Mouse (Mus musculus): ENCODE data around the gene AL732309.1. TPM values are rescaled to one million over a fixed set of nuclear protein-coding genes. Genes with fewer than 3 reads are reported as not detected.

The AL732309.1 gene
- total RNA-seq, 2 experiments from 2014 or later: 1.2 to 2.2 TPM

GRCm38 (mm10) chr2:25241438-25241775, 5.3 kb downstream of the AL732309.1 start:
- DNase-seq: no peak
- intact Hi-C loops (cut with DNase I): no loop called here

GRCm38 (mm10) chr2:25240723-25241437, 5.8 kb downstream of the AL732309.1 start:
- intact Hi-C loops (cut with DNase I): no loop called here

GRCm38 (mm10) chr2:25240310-25240709, 6.4 kb downstream of the AL732309.1 start:
- intact Hi-C loops (cut with DNase I): no loop called here
- DNase-seq: no peak

More at GRCm38 (mm10) chr2:25240723-25241437, 5.8 kb downstream of the AL732309.1 start:
- peak in 1 of 2 experiments; percentile 56 for DNase-seq

GRCm38 (mm10) chr2:25239766-25240165, 6.9 kb downstream of the AL732309.1 start:
- no peak for DNase-seq
- intact Hi-C loops (cut with DNase I): no loop called here

GRCm38 (mm10) chr2:25238106-25238505, 8.6 kb downstream of the AL732309.1 start:
- intact Hi-C loops (cut with DNase I): no loop called here
- no peak for DNase-seq

GRCm38 (mm10) chr2:25237522-25237921, 9.1 kb downstream of the AL732309.1 start:
- intact Hi-C loops (cut with DNase I): no loop called here
- no peak for DNase-seq

- intact Hi-C loops (cut with DNase I): no loop called here
- DNase-seq: no peak
Observed at GRCm38 (mm10) chr2:25236614-25237013, 10.0 kb downstream of the AL732309.1 start, which contains the start of gene Rnf224. TSS of gene Rnf224 (minus strand) at chr2:25236787.

GRCm38 (mm10) chr2:25234551-25235220, 12.0 kb downstream of the AL732309.1 start:
- intact Hi-C loops (cut with DNase I): no loop called here
- DNase-seq: no peak

GRCm38 (mm10) chr2:25234050-25234449, 12.6 kb downstream of the AL732309.1 start, which contains the start of gene Slc34a3:
TSS of gene Slc34a3 (minus strand) at chr2:25234364.
- intact Hi-C loops (cut with DNase I): no loop called here
- DNase-seq: no peak

GRCm38 (mm10) chr2:25233421-25233820, 13.2 kb downstream of the AL732309.1 start:
- intact Hi-C loops (cut with DNase I): no loop called here
- no peak for DNase-seq

GRCm38 (mm10) chr2:25231038-25231437, 15.6 kb downstream of the AL732309.1 start:
- no peak for DNase-seq
- intact Hi-C loops (cut with DNase I): no loop called here

GRCm38 (mm10) chr2:25230581-25230980, 16.1 kb downstream of the AL732309.1 start:
- intact Hi-C loops (cut with DNase I): no loop called here
- DNase-seq: no peak

- DNase-seq: no peak
- intact Hi-C loops (cut with DNase I): loop anchor here (2.0 to 5.0 kb wide), 3 partner anchors 25 to 103 kb away; partner anchors contain the start of gene Tmem203
Observed at GRCm38 (mm10) chr2:25229582-25229981, 17.1 kb downstream of the AL732309.1 start.

- DNase-seq: no peak
Observed at GRCm38 (mm10) chr2:25228995-25229530, 17.6 kb downstream of the AL732309.1 start.

GRCm38 (mm10) chr2:25228431-25228889, 18.2 kb downstream of the AL732309.1 start:
- DNase-seq: peak; percentile 85 to 88
- intact Hi-C loops (cut with DNase I): loop anchor here (1.0 to 5.0 kb wide), 5 partner anchors 26 to 102 kb away; partner anchors contain the start of gene Tmem203

More at GRCm38 (mm10) chr2:25228995-25229530, 17.6 kb downstream of the AL732309.1 start:
- intact Hi-C loops (cut with DNase I): loop anchor here (1.0 to 5.0 kb wide), 5 partner anchors 26 to 102 kb away; partner anchors contain the start of gene Tmem203

- no peak for DNase-seq
- intact Hi-C loops (cut with DNase I): loop anchor here (5.0 kb wide), 1 partner anchor 65 kb away; no protein-coding TSS in a partner anchor
Observed at GRCm38 (mm10) chr2:25227406-25227805, 19.3 kb downstream of the AL732309.1 start.

- DNase-seq: no peak
Observed at GRCm38 (mm10) chr2:25226864-25227263, 19.8 kb downstream of the AL732309.1 start.

GRCm38 (mm10) chr2:25225811-25226379, 20.8 kb downstream of the AL732309.1 start:
- intact Hi-C loops (cut with DNase I): loop anchor here (5.0 kb wide), 1 partner anchor 66 kb away; no protein-coding TSS in a partner anchor
- no peak for DNase-seq

More at GRCm38 (mm10) chr2:25226864-25227263, 19.8 kb downstream of the AL732309.1 start:
- intact Hi-C loops (cut with DNase I): loop anchor here (5.0 kb wide), 1 partner anchor 65 kb away; no protein-coding TSS in a partner anchor

GRCm38 (mm10) chr2:25224766-25225752, 21.6 kb downstream of the AL732309.1 start:
- intact Hi-C loops (cut with DNase I): loop anchor here (5.0 kb wide), 1 partner anchor 67 kb away; no protein-coding TSS in a partner anchor
- peak; percentile 92 to 95 for DNase-seq
